Mouse (Mus musculus): ENCODE measurements at regions not wholly inside any gene's neighbourhood (a gene's known extent, or its start where the extent isn't known, plus 50 kb on each side); places are given as distances from the start of the nearest gene placed in this dataset.

DNA sequence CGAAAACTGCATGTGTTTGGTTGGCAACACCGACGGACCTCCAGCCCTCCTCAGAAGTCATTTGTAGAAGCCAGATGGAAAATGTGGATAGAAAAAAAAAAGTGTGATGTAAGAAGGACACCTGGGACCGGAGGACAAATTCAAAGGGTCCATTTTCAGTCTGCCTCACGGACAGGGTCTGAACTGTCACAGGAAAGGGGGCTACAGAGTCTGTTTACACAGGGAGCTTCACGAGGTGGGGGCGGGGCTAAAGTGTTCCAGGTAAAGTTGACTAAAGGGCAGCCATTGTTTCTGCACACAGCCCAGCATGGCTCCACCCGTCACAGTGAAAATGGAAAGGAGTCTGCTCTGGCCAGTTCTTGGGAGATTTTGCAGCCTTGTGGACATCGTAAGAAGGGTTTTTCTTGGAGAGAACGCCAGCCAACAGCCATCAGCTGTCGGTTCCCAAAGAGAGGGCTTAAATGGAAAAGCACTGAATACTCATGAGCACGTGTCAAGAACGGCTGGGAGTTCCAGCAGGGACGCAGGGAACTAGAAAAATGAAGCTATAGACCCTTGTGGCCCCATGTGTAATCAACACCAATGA is 125.8 kb upstream of the Plekha5 start:
- WGBS = 66% methylated on average over 14 of the region's 14 CpGs
- no peak overlapping the region for H3K9ac ChIP-seq (replicated peaks)
- no peak overlapping the region; the same call in 1 of the 2 replicates for H3K27ac ChIP-seq
- H3K4me1 ChIP-seq (replicated peaks) = peaks cover 18% of the 10 kb centered on the region; the same call in 1 of the 2 replicates
- H3K4me2 ChIP-seq (replicated peaks) = peak overlapping the region; percentile 17; the same call in 1 of the 2 replicates
- H3K27me3 ChIP-seq = no peaks in the 10 kb centered on the region
- no peaks in the 10 kb centered on the region for H3K9me3 ChIP-seq
- peak; percentile 40; the same call in 1 of the 2 replicates for ATAC-seq
- H3K36me3 ChIP-seq = no peaks in the 10 kb centered on the region
- H3K4me3 ChIP-seq (replicated peaks) = no peak overlapping the region

DNA sequence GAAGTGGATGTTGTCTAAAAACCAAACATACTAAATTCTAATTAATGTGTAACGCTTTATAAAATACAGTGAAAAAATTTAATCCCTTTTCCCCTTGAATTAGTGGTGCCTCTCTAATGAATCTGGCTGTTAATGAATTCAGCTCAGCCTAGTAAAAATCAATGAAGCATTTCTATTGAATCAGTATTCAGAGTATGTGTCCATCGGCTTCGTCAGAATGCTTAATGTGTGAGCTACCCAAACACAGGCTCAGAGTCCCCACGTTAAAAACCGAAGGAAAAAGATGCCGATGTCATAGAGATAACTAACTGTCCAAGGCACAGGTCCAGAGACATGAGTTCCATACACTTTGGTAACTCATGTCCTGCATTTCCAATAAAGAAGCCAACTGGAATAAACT is 126.3 kb upstream of the Plekha5 start:
- no peaks in the 10 kb centered on the region for H3K9me3 ChIP-seq
- ATAC-seq = no peak
- H3K9ac ChIP-seq (replicated peaks) = no peak overlapping the region
- 44% methylated on average over 6 of the region's 6 CpGs for WGBS
- H3K27ac ChIP-seq = no peak overlapping the region
- H3K4me2 ChIP-seq (replicated peaks) = peak overlapping the region; percentile 17; the same call in 1 of the 2 replicates
- no peaks in the 10 kb centered on the region for H3K27me3 ChIP-seq
- H3K36me3 ChIP-seq = no peaks in the 10 kb centered on the region
- no peak overlapping the region for H3K4me3 ChIP-seq (replicated peaks)
- H3K4me1 ChIP-seq (replicated peaks) = peaks cover 18% of the 10 kb centered on the region; the same call in 1 of the 2 replicates

DNA sequence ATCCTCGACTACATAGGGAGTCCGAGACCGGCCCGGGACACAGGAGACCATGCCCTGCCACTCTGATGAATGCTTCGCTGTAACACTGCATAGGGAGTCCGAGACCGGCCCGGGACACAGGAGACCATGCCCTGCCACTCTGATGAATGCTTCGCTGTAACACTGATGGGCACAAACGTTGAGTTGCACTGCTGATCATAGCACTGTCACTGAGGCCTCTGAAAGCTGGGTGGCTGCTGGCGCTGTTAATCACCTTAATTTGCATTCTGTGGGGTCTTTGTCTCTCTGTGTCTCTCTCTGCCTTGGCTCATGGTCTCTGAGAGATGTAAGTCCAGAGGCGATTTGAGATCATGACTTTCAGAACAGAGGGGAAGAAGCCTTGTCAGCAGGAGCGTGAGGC is 133.7 kb upstream of the Plekha5 start:
- no peaks in the 10 kb centered on the region for H3K9me3 ChIP-seq
- H3K4me3 ChIP-seq (replicated peaks) = no peak overlapping the region
- peaks cover 7% of the 10 kb centered on the region for H3K4me1 ChIP-seq (replicated peaks)
- ATAC-seq = no peak
- no peaks in the 10 kb centered on the region for H3K36me3 ChIP-seq
- WGBS = 80% methylated on average over 11 of the region's 13 CpGs
- H3K27ac ChIP-seq = no peak overlapping the region
- no peak overlapping the region for H3K4me2 ChIP-seq (replicated peaks)
- no peak overlapping the region for H3K9ac ChIP-seq (replicated peaks)
- H3K27me3 ChIP-seq = no peaks in the 10 kb centered on the region

DNA sequence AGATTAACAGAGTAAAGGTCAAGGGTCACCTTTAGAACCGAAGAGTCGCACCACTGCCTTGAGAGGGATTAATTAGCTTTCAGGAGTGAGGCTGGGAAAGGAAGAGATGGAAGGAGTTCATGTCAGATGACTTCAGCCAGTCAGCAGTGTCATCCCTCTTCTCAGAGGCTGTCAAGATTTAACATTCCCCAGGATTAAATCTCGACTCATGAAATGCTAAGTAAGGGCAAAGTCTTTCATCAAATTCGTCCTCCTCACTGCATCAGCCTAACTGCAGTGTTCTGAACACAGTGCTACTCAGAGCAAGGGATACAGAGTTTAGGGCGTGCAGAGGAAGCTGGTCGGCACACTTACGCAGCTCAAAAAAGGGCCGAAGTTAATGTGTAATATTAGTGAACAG is 135.1 kb upstream of the Plekha5 start:
- no peak overlapping the region for H3K4me2 ChIP-seq (replicated peaks)
- 0 out of 2 replicates have a peak, but pooled peaks have one; percentile 34 for ATAC-seq
- no peaks in the 10 kb centered on the region for H3K27me3 ChIP-seq
- no peaks in the 10 kb centered on the region for H3K36me3 ChIP-seq
- H3K9ac ChIP-seq (replicated peaks) = no peak overlapping the region
- 24% methylated on average over 8 of the region's 8 CpGs for WGBS
- no peak overlapping the region for H3K4me3 ChIP-seq (replicated peaks)
- no peaks in the 10 kb centered on the region for H3K9me3 ChIP-seq
- H3K27ac ChIP-seq = no peak overlapping the region
- H3K4me1 ChIP-seq (replicated peaks) = peaks cover 7% of the 10 kb centered on the region

DNA sequence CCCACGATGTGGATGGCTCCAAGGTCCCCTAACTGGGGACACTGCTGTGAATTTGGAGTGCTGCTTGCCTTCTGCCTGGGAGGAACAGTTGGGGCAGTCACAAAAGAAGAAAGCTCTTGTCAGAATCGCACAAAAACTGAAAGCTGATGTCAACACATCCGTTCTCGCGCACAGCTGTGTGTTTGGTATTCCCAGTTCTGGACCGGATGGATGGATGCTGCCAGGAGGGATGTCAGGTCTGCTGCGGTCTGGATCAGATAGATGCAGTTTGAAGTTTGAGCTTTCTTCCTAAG is 141.6 kb upstream of the Plekha5 start:
- 55% methylated on average over 7 of the region's 7 CpGs for WGBS
- Histone ChIP-seq H3K9me3 (no peaks in the 10 kb centered on the region), H3K27me3 (no peaks in the 10 kb centered on the region), H3K9ac (replicated peaks) (no peak overlapping the region), H3K36me3 (no peaks in the 10 kb centered on the region), H3K4me3 (replicated peaks) (no peak overlapping the region), H3K4me2 (replicated peaks) (no peak overlapping the region), H3K4me1 (replicated peaks) (peaks cover 9% of the 10 kb centered on the region), H3K27ac (no peak overlapping the region)
- ATAC-seq = no peak

DNA sequence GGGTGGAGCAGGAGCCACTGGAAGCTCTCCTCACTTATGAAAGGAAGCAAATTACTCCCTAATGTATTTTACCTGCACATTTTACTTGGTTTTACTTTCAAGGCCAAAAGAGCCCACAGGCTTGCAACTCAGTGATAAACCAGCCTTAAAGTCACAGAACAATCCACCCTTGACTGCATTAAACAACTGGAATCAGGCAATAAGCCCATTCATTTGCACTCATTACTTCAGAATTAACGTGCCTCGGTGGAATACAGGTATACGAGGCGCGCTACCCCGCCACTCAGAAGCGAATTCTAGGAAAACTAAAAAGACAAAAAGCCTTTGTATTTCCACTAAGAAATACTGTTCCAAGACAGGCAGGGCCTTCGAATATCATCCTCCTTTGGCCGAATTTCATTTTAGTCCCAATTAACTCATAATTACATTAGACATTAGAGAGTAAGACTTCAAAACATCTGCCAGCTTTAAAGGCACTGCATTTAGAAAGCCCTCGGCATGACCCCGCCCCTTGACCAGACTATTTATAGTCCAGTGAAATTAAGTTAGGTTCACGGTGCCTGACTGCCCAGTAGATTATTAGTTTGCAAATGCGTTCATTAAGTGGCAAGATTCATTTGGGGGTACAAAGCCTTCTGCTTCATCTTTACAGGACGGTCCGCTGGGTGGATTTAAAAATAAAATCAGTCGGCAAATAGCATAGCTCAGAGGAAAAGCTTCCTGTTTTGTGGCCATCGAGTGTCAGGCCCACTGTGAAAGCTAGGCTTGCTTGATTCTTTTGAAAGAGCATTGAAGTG is 142.2 kb upstream of the Plekha5 start:
- peaks cover 9% of the 10 kb centered on the region for H3K4me1 ChIP-seq (replicated peaks)
- H3K9me3 ChIP-seq = no peaks in the 10 kb centered on the region
- no peak overlapping the region for H3K9ac ChIP-seq (replicated peaks)
- no peaks in the 10 kb centered on the region for H3K27me3 ChIP-seq
- WGBS = 63% methylated on average over 17 of the region's 17 CpGs
- ATAC-seq = no peak
- H3K4me2 ChIP-seq (replicated peaks) = no peak overlapping the region
- H3K36me3 ChIP-seq = no peaks in the 10 kb centered on the region
- H3K4me3 ChIP-seq (replicated peaks) = no peak overlapping the region
- no peak overlapping the region for H3K27ac ChIP-seq

DNA sequence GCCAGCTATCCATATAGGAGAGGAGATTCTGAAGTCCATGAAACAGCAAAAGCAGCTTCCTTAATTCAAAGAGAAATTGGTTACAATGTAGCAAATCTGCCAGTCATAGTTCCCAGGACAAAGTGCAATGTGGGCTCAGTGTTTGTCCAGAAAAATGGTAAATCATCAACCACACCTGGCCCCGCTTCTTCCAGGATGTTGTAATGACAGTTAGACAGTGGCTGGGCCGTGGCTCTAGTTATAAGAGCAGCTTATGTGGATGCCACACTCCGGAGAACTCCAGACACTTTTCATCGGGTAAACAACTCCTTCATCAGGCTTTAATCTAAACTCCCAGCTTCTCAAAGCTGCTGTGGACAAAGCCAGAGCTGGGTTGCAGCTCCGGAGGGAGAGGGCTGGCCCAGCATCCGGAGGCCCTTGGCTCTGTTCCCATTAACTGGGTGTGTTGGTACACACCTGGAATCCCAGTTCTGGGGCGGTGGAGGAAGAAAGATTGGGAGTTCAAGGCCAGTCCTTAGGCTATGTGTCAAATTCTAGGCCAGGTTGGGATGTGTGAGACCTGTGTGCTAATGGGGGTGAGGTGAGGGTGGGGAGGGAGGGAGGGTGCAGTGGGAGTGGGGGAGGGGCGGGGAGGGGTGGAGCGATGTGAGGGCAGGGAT is 142.9 kb upstream of the Plekha5 start:
- Histone ChIP-seq H3K4me3 (replicated peaks) (no peak overlapping the region), H3K36me3 (no peaks in the 10 kb centered on the region), H3K4me1 (replicated peaks) (peaks cover 9% of the 10 kb centered on the region), H3K27me3 (no peaks in the 10 kb centered on the region), H3K4me2 (replicated peaks) (no peak overlapping the region), H3K27ac (no peak overlapping the region), H3K9ac (replicated peaks) (no peak overlapping the region), H3K9me3 (no peaks in the 10 kb centered on the region)
- no peak for ATAC-seq
- 64% methylated on average over 9 of the region's 9 CpGs for WGBS

DNA sequence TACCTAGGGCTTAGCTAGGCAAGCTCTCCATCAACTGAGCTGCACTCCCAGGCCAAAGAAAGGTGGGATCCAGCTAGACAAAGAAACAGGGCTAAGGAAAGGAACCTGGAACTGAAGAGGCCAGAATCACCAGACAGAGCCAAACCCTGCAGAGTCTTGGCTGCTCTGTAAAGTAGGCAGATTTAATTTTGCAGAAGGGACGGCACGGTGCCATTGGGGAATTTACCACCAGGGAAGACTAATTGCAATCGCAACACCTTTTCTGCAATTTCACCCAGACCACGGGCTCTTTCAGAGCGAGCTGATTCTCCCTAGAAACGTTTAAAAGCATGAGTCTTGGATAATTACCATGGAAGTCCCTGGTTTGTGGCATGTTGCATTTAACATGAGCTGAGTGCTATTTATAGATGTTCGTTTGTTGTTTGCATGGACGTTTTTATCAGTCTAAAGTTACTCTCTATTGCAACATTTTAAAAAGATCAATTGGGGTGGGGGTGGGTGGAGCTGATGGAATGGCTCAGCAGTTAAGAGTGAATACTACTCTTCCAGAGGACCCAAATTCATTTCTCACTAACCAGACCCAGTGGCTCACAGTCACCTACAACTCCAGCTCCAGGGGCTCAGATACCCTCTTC is 144.0 kb upstream of the Plekha5 start:
- Histone ChIP-seq H3K27me3 (no peaks in the 10 kb centered on the region), H3K36me3 (no peaks in the 10 kb centered on the region), H3K4me3 (replicated peaks) (no peak overlapping the region), H3K9me3 (no peaks in the 10 kb centered on the region), H3K27ac (no peak overlapping the region), H3K9ac (replicated peaks) (no peak overlapping the region), H3K4me1 (replicated peaks) (peaks cover 9% of the 10 kb centered on the region), H3K4me2 (replicated peaks) (no peak overlapping the region)
- no peak for ATAC-seq
- 80% methylated on average over 8 of the region's 8 CpGs for WGBS

DNA sequence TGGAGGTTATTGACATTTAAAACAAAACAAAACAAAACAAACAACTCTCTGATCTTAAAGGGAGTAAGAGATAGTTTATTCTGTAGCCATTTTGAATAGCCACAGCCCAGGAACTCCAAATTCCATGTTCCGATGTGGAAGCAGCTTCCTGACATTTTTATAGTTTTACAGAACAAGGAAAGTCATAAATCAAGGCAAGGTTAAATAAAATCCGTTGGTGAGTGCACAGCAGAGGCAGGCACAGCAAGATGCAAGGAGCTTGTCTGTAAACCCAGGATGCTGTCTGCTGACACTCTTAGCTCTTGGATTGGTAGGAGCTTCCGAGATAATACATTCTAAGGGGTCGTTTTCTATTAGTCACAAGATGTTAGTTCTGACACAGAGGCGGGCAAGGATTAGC is 145.1 kb upstream of the Plekha5 start:
- Histone ChIP-seq H3K27me3 (no peaks in the 10 kb centered on the region), H3K9ac (replicated peaks) (no peak overlapping the region), H3K36me3 (no peaks in the 10 kb centered on the region), H3K4me1 (replicated peaks) (peaks cover 9% of the 10 kb centered on the region), H3K4me3 (replicated peaks) (no peak overlapping the region), H3K4me2 (replicated peaks) (no peak overlapping the region), H3K27ac (no peak overlapping the region), H3K9me3 (no peaks in the 10 kb centered on the region)
- WGBS = 62% methylated on average over 5 of the region's 5 CpGs
- ATAC-seq = no peak

DNA sequence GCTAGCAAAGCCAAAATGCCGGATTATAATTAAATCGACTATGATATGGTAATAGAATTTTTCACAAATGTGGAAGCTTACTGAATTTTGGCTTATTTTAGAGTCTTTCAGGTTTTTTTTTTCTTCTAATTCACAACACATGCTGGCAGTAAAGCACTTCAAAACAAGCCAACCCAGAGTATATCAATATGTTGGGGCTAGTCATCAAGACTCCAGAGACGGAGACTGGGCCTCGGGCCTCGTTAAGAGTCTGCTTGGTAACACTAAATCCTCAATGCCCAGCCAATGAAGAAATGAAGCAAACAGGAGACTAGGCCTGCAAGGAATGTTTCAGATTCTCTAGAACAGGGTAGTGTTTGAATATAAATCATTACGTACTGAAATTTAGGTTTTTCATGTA is 153.3 kb upstream of the Plekha5 start:
- H3K9me3 ChIP-seq = no peaks in the 10 kb centered on the region
- no peaks in the 10 kb centered on the region for H3K27me3 ChIP-seq
- H3K36me3 ChIP-seq = no peaks in the 10 kb centered on the region
- H3K9ac ChIP-seq (replicated peaks) = no peak overlapping the region
- H3K27ac ChIP-seq = no peak overlapping the region
- peaks cover 6% of the 10 kb centered on the region for H3K4me1 ChIP-seq (replicated peaks)
- 90% methylated on average over 6 of the region's 6 CpGs for WGBS
- H3K4me2 ChIP-seq (replicated peaks) = no peak overlapping the region
- no peak for ATAC-seq
- no peak overlapping the region for H3K4me3 ChIP-seq (replicated peaks)

DNA sequence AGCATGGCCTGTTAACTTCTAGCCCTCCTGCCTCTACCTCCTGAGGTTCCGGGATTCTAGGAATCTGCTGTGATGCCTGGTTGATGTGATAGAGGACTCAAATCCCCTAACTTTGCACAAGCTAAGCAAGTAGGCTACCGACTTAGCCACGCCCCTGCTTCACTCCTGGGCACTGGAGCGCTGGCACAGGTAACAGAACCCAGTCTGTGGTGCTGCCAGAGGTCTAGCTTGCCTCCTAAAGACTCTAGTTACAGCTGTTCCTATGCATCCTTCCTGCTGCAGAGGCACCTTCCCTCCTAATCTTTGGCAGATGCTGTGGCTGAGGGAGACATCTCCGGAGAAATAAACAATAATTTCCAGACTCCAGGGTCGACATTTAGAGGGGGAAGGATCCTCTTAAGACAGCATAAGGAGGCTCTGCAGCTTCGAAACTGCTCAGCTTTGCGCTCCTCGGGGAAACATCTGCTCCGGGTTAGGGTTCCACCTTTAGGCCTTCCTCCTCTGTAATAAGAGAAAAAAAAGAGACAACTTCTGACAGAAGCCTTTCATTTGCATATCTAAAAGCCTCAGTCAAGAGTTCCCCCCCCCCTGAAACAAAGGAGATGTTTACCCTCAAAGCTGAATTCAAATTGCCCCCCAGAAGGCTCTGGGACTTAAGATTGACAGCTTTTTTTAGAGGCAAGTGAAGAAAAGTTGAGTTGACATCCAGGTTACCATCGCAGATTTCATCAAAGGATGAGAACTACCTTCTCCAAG is 155.4 kb upstream of the Plekha5 start:
- Histone ChIP-seq H3K4me3 (replicated peaks) (no peak overlapping the region), H3K27ac (no peak overlapping the region), H3K36me3 (no peaks in the 10 kb centered on the region), H3K27me3 (no peaks in the 10 kb centered on the region), H3K4me1 (replicated peaks) (peaks cover 6% of the 10 kb centered on the region), H3K9ac (replicated peaks) (no peak overlapping the region), H3K9me3 (no peaks in the 10 kb centered on the region), H3K4me2 (replicated peaks) (no peak overlapping the region)
- no peak for ATAC-seq
- whole genome bisulfite sequencing = 35% methylated on average over 11 of the region's 11 CpGs
